Mouse (Mus musculus): ENCODE results near the gene Zfyve28. TPM values are rescaled to one million over a fixed set of nuclear protein-coding genes. Genes with fewer than 3 reads are reported as not detected.

The Zfyve28 gene
- polyA plus RNA-seq, 1 experiment from 2014 or later: 1.8 TPM

DNA sequence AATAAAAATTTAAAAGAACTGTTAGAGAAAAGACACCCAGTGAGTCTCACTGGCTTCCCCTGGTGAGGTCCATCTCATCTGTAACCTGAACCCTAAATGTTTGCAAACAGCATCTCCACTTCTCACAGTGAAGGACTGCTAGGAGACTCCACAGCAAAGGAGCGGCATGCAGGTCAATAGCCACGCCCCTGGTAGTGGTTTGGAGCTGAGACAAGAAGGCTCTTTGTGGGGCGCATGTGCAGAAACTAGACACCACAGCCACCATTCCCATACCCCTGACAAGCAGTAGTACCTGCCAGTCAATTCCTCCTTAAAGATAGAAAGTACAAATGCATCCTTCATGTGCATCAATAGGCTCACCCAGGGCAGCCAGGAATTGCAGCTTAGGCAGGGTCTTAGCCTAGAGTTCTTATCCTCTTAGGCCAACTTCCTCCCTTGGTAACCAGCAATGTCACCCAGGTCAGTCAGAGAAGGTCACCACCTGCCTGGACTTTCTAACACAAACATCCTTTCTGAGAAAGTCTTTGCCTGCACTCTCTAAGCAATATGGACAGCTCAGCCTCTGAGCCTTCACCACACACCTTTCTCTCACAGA, 4.0 kb downstream of the Zfyve28 start:
- H3K27me3 ChIP-seq: peaks cover 59% of the 10 kb centered on the region
- peaks cover 15% of the 10 kb centered on the region for H3K4me1 ChIP-seq
- 49% methylated on average over 3 of the region's 3 CpGs for WGBS

DNA sequence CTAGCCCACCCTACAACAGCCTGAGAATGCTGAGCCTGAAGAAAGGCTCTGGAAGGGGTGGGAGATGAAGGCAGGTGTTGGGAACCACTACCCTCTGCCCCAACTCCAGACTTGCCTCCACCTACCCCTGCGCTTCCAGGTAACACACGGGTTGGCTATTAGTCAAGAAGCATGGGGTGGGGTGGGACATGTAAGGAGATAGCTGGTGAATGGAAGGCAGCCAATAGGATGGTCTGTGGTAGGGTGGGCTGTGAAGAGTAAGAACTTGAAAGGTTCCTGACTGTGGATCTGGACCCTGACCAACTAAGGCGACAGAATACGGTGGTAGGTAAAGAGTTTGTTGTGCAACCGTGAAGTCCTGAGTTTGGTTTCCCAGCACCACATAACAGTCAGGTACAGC, 4.9 kb downstream of the Zfyve28 start:
- WGBS: 85% methylated on average over 5 of the region's 5 CpGs

More for the DNA sequence above, 4.0 kb downstream of the Zfyve28 start:
- Histone ChIP-seq H3K4me3 (no peak overlapping the region), H3K4me2 (no peak overlapping the region), H3K27ac (no peak overlapping the region), H3K9ac (no peak overlapping the region), H3K36me3 (ENCODE audit: poor library complexity, severe bottlenecking) (no peaks in the 10 kb centered on the region), H3K9me3 (replicated peaks) (no peaks in the 10 kb centered on the region)
- ATAC-seq: no peak

DNA sequence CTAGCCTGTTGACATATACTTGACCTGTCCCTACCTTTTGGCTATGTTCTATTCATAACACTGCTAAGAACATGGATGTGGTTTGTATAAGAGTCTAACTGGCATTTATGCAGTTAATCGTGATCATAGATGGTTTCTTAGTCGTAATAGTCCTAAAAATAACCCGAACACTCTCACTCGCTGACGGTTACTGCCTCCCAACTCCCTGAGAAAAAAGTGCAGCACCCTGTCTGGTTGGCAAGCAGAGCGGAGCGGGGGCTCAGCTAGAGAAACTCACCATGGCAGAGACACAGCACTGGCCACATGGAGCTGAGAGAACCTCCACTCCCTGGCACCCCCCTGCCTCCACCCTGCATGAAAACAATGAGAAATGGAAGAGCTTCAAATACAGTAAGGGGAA, 7.3 kb downstream of the Zfyve28 start:
- no peak overlapping the region for H3K4me3 ChIP-seq
- no peaks in the 10 kb centered on the region for H3K36me3 ChIP-seq (ENCODE audit: poor library complexity, severe bottlenecking)
- H3K4me2 ChIP-seq: no peak overlapping the region
- no peaks in the 10 kb centered on the region for H3K4me1 ChIP-seq
- H3K9me3 ChIP-seq (replicated peaks): no peaks in the 10 kb centered on the region
- ATAC-seq: no peak
- WGBS: 79% methylated on average over 7 of the region's 7 CpGs
- H3K9ac ChIP-seq: no peak overlapping the region
- no peak overlapping the region for H3K27ac ChIP-seq
- H3K27me3 ChIP-seq: peaks cover 32% of the 10 kb centered on the region

More for the DNA sequence above, 4.9 kb downstream of the Zfyve28 start:
- Histone ChIP-seq H3K4me1 (peaks cover 15% of the 10 kb centered on the region), H3K27me3 (peaks cover 55% of the 10 kb centered on the region), H3K36me3 (ENCODE audit: poor library complexity, severe bottlenecking) (no peaks in the 10 kb centered on the region), H3K9ac (no peak overlapping the region), H3K27ac (no peak overlapping the region), H3K4me3 (no peak overlapping the region), H3K9me3 (replicated peaks) (no peaks in the 10 kb centered on the region), H3K4me2 (no peak overlapping the region)
- ATAC-seq: no peak

DNA sequence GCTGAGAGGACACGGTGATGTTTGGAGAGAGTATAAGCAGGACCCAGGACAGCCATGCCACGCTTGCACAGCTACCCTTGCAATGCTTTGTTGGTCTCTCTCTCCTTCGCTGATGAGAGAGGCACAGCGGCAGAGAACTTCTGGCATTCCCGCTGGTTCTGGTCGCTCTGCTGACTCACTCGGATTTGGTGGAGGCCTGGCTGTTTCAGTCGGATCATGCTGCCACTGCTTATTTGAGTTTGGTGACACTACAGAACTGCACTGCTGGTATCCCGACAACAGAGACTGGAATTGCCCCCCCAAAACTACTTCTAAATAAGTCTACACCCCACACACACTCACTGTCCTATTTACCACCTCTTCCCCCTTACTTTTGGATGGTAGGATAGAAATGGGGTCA, 9.0 kb downstream of the Zfyve28 start:
- Histone ChIP-seq H3K27ac (no peak overlapping the region), H3K4me3 (no peak overlapping the region), H3K9ac (no peak overlapping the region), H3K9me3 (replicated peaks) (no peaks in the 10 kb centered on the region), H3K4me2 (no peak overlapping the region), H3K27me3 (peaks cover 18% of the 10 kb centered on the region), H3K4me1 (no peaks in the 10 kb centered on the region), H3K36me3 (ENCODE audit: poor library complexity, severe bottlenecking) (no peaks in the 10 kb centered on the region)
- no peak for ATAC-seq
- WGBS: 92% methylated on average over 9 of the region's 9 CpGs

DNA sequence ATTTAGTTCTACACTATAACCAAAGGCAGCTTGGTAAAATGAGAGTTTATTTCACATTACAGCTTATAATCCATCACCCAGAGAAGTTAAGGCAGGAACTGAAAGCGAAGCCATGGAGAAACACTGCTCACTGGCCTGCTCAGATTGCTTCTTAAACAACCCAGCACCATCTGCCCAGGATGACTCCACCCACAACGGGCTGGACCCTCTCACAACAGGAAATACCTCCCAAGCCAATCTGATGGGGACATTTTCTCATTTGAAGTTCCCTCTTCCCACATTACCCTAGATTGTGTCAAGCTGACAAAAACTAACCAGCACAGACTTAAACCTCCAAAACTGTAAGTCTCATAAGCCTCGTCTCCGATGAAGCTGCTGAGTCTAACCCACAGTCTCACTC, 10.2 kb downstream of the Zfyve28 start:
- 86% methylated on average over 4 of the region's 4 CpGs for WGBS
- H3K4me1 ChIP-seq: no peaks in the 10 kb centered on the region
- no peak for ATAC-seq
- H3K27ac ChIP-seq: no peak overlapping the region
- no peak overlapping the region for H3K4me2 ChIP-seq
- no peaks in the 10 kb centered on the region for H3K9me3 ChIP-seq (replicated peaks)
- H3K9ac ChIP-seq: no peak overlapping the region
- no peak overlapping the region for H3K4me3 ChIP-seq
- no peaks in the 10 kb centered on the region for H3K36me3 ChIP-seq (ENCODE audit: poor library complexity, severe bottlenecking)
- peaks cover 10% of the 10 kb centered on the region; the same call in 1 of the 2 replicates for H3K27me3 ChIP-seq

DNA sequence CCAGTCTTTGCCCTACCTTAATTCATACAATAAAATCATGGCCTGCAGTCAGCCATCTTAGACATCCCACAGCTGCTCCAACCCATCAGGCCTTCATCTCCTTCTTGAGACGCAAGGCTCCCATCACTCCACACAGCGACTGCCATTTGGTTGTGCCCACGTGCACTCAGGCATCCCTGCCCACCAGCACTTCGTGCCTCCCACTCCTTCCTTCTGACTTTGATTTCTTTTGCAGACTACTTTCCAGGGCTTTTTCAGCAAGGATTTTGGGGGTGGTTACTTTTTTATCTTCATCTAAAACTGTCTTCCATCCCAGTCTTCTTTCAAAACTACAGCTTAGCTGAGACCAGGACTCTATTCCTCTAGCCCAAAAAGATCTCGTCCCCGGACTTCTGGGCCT, 11.5 kb downstream of the Zfyve28 start:
- Histone ChIP-seq H3K9me3 (replicated peaks) (no peaks in the 10 kb centered on the region), H3K4me3 (no peak overlapping the region), H3K9ac (no peak overlapping the region), H3K4me1 (no peaks in the 10 kb centered on the region), H3K27me3 (0 out of 2 replicates have a peak, but pooled peaks cover 3% of the 10 kb centered on the region), H3K4me2 (no peak overlapping the region), H3K36me3 (ENCODE audit: poor library complexity, severe bottlenecking) (no peaks in the 10 kb centered on the region), H3K27ac (no peak overlapping the region)
- ATAC-seq: no peak
- WGBS: 90% methylated on average over 6 of the region's 6 CpGs

DNA sequence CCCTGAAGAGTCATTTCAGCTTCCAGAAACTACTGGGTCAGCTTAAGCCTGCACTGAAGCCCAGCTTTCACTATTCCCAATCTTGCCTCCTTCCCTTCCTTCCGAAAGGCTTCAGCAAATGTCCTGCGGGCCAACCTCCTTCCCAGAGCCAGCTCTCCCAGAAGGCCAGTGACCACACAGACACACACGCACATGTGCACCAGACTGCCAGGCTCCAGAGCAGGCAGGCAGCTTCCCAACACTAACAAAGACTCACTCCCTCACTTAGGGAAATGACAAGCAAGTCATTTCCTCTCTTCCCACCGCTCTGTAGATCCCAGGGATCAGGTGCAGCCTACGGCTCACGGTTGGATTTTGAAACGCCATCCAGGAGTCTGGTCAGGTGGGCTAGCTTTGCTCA, 12.1 kb downstream of the Zfyve28 start:
- Histone ChIP-seq H3K27me3 (no peaks in the 10 kb centered on the region), H3K4me3 (no peak overlapping the region), H3K27ac (no peak overlapping the region), H3K4me1 (no peaks in the 10 kb centered on the region), H3K4me2 (no peak overlapping the region), H3K9ac (no peak overlapping the region), H3K9me3 (replicated peaks) (no peaks in the 10 kb centered on the region), H3K36me3 (ENCODE audit: poor library complexity, severe bottlenecking) (no peaks in the 10 kb centered on the region)
- WGBS: 92% methylated on average over 7 of the region's 7 CpGs
- ATAC-seq: no peak

DNA sequence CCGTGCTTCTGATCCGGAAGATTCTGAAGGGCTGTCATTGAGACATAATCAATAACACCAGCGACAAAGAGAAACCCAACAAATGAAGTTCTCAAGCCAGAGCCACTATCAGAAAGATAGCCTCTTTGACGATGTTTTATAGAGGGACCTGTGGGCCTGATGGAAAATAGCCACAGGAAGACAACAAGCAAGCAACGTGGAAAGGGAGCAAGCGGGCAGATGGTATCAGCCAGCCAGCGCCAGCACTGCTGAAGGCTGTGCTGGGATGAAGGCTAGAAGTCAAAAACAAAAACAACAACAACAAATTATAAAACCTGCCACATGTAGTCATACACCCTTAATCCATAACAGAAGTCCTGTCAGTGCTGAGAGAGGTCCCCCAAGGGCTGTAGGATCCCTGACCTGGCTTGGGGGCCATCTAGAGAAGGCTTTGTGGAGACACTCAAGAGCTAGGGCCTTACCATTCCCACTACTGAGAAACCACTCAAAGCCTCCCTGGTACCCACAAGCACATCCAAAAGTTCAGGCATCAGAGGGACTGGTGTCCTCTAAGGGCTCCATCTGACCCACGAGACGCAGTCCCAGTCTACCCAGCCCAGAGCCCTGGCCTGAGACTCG, 13.5 kb downstream of the Zfyve28 start:
- no peak overlapping the region for H3K4me2 ChIP-seq
- H3K9me3 ChIP-seq (replicated peaks): no peaks in the 10 kb centered on the region
- H3K4me1 ChIP-seq: peaks cover 3% of the 10 kb centered on the region; the same call in 1 of the 2 replicates
- no peak overlapping the region for H3K9ac ChIP-seq
- H3K27ac ChIP-seq: no peak overlapping the region
- H3K27me3 ChIP-seq: no peaks in the 10 kb centered on the region
- no peak for ATAC-seq
- H3K36me3 ChIP-seq (ENCODE audit: poor library complexity, severe bottlenecking): no peaks in the 10 kb centered on the region
- no peak overlapping the region for H3K4me3 ChIP-seq
- WGBS: 91% methylated on average over 10 of the region's 10 CpGs

DNA sequence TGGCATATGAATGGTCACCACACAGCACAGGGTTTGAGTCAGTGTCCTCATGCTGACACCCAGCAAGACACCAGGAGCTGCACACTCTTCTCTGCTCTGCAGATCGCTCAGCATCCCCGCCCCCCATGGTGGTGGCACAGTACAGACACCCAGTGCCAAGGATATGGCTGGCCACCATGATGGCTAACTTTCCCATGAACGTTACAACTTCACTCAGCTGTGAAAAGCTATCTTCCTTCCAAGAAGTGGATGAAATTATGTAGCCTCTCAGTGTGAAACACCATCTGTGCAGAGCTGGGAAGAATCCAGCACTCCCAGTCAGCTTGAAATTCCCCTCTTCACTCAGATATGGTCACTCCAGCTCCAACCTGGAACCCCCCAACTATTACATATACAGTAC, 14.0 kb downstream of the Zfyve28 start:
- 82% methylated on average over 3 of the region's 3 CpGs for WGBS
- no peak overlapping the region for H3K27ac ChIP-seq
- H3K4me1 ChIP-seq: peaks cover 3% of the 10 kb centered on the region; the same call in 1 of the 2 replicates
- no peak overlapping the region for H3K9ac ChIP-seq
- no peaks in the 10 kb centered on the region for H3K36me3 ChIP-seq (ENCODE audit: poor library complexity, severe bottlenecking)
- H3K27me3 ChIP-seq: no peaks in the 10 kb centered on the region
- H3K9me3 ChIP-seq (replicated peaks): no peaks in the 10 kb centered on the region
- H3K4me3 ChIP-seq: no peak overlapping the region
- ATAC-seq: no peak
- H3K4me2 ChIP-seq: no peak overlapping the region

DNA sequence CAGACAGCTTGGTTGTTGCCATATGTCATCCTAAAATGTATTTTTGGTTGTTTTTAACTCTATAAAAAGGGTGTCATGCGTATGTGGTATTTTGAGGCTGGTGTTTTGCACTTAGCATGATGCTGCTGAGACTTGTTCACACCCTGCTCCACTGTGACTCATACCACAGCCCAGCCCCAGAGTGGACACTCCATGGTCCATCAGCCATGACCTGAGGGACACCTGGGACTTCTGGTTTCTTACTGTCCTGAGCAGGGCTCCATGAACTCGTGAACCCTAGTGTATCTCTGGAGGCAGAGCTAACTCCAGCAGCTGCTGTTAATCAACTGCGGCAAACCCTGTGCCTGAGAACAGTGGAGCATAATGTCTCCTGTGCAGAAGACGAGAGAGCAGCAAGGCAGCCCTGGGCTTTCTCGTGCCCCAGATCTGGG, 15.0 kb downstream of the Zfyve28 start:
- ATAC-seq: no peak
- Histone ChIP-seq H3K27me3 (no peaks in the 10 kb centered on the region), H3K9me3 (replicated peaks) (no peaks in the 10 kb centered on the region), H3K4me3 (no peak overlapping the region), H3K4me2 (no peak overlapping the region), H3K4me1 (peaks cover 3% of the 10 kb centered on the region; the same call in 1 of the 2 replicates), H3K27ac (no peak overlapping the region), H3K36me3 (ENCODE audit: poor library complexity, severe bottlenecking) (no peaks in the 10 kb centered on the region), H3K9ac (no peak overlapping the region)
- 76% methylated on average over 5 of the region's 5 CpGs for WGBS

DNA sequence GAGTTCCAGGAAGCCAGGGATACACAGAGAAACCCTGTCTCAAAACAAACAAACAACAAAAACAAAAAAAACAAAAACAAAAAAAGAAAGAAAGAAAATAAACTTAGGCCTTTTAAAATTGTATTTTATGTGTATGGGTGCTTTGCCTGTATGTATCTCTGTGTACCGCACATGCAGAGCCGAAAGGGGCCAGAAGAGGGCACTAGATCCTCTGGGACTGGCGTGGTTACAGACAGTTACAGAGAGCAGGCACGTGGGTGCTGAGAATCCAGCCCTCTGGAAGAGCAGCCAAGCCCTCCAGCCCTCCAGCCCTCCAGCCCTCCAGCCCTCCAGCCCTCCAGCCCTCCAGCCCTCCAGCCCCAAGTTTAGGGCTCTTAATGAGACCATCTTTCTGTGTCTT, 16.5 kb downstream of the Zfyve28 start:
- no peak overlapping the region for H3K4me3 ChIP-seq
- 24% methylated on average over 4 of the region's 4 CpGs for WGBS
- no peaks in the 10 kb centered on the region for H3K27me3 ChIP-seq
- no peak overlapping the region for H3K4me2 ChIP-seq
- H3K9me3 ChIP-seq (replicated peaks): no peaks in the 10 kb centered on the region
- H3K9ac ChIP-seq: no peak overlapping the region
- no peak for ATAC-seq
- H3K36me3 ChIP-seq (ENCODE audit: poor library complexity, severe bottlenecking): no peaks in the 10 kb centered on the region
- no peak overlapping the region for H3K27ac ChIP-seq
- peaks cover 3% of the 10 kb centered on the region; the same call in 1 of the 2 replicates for H3K4me1 ChIP-seq

DNA sequence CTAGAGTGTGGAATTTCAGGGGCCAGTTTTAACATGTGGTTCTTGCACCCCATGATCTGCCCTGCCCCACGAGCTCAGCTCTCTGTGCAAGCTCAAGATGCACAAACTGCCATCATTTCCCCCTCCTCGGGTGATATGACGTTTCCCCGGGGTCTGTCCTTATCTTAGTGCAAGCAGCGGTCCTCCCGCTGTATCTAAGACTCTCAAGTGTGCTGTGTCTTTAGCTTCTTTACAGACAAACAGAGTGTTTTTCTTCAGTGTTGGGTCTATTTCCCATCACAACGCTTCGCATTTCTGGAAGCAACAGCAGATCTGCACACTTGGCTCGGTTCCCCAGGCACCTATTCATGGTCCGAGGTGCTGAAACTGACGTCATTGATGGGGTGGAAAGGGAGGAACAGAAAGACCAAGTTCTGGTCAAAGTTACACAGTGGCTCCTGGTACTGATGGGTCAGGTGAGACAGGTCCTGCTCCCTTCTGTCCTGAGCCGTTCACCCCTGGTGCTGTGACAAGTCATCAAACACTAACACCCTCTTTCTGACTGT, 18.3 kb downstream of the Zfyve28 start:
- Histone ChIP-seq H3K9me3 (replicated peaks) (no peaks in the 10 kb centered on the region), H3K36me3 (ENCODE audit: poor library complexity, severe bottlenecking) (no peaks in the 10 kb centered on the region), H3K27ac (no peak overlapping the region), H3K4me2 (no peak overlapping the region), H3K4me1 (peaks cover 3% of the 10 kb centered on the region; the same call in 1 of the 2 replicates), H3K27me3 (no peaks in the 10 kb centered on the region), H3K9ac (no peak overlapping the region), H3K4me3 (no peak overlapping the region)
- no peak for ATAC-seq
- WGBS: 72% methylated on average over 12 of the region's 12 CpGs
